Mouse (Mus musculus) B cell, adult 67 days (primary cell): Measurements from ENCODE around the gene Ppp6r2. TPM values are rescaled to one million over a fixed set of nuclear protein-coding genes. Genes with fewer than 3 reads are reported as not detected.

Experiments used
- total RNA-seq, 2 experiments: library from RNA; stranded (reverse); gene quantifications; 4 replicates each; pipeline ENCODE4 v1.2.4; 2023

Ppp6r2 gene
- total RNA-seq, result 10 to 100 TPM; 59.2 to 68.8 TPM

DNA sequence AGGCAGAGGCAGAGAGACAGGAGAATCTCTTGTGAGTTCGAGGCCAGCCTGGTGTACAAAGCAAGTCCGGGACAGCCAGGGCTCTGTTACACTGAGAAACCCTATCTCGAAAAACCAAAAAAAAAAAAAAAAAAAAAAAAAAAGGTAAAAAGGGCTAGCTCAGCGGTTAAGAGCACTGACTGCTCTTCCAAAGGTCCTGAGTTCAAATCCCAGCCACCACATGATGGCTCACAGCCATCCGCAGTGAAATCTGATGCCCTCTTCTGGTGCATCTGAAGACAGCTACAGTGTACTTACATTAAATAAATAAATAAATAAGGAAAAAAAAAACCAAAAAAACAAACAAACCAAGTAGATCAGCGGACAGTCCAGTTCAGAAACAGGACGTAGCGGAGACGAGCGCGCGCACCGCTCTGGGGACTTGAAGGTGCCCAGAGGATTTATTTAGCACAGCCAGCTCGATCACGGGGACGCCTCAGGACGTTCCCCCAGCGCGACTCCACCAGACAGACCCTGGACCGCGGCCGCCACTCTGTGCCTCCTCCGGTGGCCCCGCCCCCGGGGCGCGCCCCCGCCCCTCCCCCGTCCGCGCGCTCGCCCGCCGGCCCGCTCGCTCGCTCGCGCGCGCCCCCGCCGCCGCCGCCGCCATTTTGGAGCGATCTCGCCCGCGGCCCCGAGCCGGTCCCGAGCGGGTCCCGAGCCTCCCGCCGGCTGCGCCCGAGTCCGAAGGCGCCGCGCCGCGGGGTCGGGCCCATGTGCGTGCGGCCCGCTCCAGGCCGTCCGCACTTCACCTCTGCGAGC, at the start of gene Ppp6r2:
Gene Ppp6r2 (plus strand): TSS at position 639 of the 801 bp plus-strand sequence.

DNA sequence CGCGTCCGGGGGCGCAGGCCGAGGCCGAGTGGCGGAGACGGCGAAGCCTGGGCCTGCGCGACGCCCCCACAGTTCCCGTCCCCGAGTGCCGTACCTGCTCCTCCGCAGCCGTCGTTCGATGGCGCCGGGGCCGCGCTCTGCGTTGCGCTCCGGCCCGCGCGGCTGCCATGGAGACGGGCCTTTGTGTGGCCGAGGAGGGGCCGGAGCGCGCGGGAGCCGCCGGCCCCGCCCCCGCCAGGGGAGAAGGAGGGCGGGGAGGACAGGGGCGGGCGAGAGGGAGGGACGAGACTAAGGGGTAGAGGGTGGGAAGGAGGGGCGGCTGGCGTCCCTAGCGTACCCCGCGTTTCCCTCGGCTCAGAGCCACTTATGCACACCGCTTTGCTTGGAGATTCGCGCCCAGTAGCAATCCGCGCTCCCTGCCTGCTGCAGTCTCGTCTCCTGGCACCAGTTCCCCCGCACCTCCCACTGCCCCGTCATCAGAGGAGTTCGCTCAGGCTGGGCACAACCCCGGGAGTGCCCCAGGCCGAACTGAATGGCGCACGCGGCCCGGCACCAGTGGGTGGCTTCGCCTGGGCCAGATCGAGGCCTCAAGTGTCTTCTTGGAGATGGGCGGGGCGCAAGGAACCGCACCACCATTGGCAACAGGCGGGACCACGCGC, 30.7 kb upstream of the Ppp6r2 start, which contains the start of gene Plxnb2:
Gene Plxnb2 (minus strand): TSS at position 218 of the 659 bp plus-strand sequence.

DNA sequence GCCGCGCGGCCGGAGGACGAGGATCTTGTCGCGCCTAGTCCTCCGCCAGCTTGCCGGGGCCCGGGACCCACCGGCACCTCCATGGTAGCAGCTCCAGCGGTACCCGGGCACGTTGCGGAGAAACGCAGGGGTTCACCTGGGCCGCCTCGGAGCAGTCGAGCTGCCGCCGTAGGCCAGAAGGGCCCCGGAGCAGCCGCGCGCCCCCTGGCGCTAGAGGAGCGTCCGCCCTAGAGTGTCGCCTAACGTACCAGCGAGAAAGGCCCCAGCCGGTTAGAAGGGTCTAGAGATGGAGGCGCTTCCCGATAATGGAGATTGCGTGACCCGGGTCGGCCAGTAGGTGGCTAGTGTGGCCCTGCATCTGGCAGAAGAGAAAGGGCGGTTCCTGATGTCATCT, 15.0 kb upstream of the Ppp6r2 start, which contains the start of gene Dennd6b:
Gene Dennd6b (minus strand): TSS at position 184 of the 394 bp plus-strand sequence.

GRCm38 (mm10) chr15:89315190-89315731, 103.9 kb downstream of the Ppp6r2 start, which contains the start of gene Sbf1:
Gene Sbf1, minus strand, starts transcription at chr15:89315311.

GRCm38 (mm10) chr15:89322670-89323522, 111.5 kb downstream of the Ppp6r2 start, which contains the start of gene Adm2:
Gene Adm2, plus strand, starts transcription at chr15:89322720.

GRCm38 (mm10) chr15:89334271-89334670, 122.9 kb downstream of the Ppp6r2 start, which contains the start of gene Miox:
Gene Miox, plus strand, starts transcription at chr15:89334398.

Other genes starting within 250 kb of the Ppp6r2 start
- gene Mlc1, start 232.5 kb upstream of the Ppp6r2 start, total RNA-seq, result not detected
- not detected for gene Mov10l1, start 228.6 kb upstream of the Ppp6r2 start, total RNA-seq
- gene Panx2, start 151.8 kb upstream of the Ppp6r2 start, total RNA-seq, result not detected
- gene Trabd, start 136.4 kb upstream of the Ppp6r2 start, total RNA-seq, result 10 to 100 TPM; 57.3 to 67.8 TPM
- gene Selenoo, start 122.5 kb upstream of the Ppp6r2 start, total RNA-seq, result 10 to 100 TPM; 30.7 to 31.6 TPM
- 10 to 100 TPM; 56.5 to 64.7 TPM for gene Tubgcp6, start 88.4 kb upstream of the Ppp6r2 start, total RNA-seq
- 100 to 1,000 TPM in 1 of 2 experiments, 10 to 100 TPM in 1; 99.3 to 101 TPM for gene Hdac10, start 82.9 kb upstream of the Ppp6r2 start, total RNA-seq
- 10 to 100 TPM; 17.9 to 21.0 TPM for gene Mapk12, start 70.8 kb upstream of the Ppp6r2 start, total RNA-seq
- gene Mapk11, start 61.9 kb upstream of the Ppp6r2 start, total RNA-seq, result 10 to 100 TPM; 87.0 to 90.1 TPM
- gene Plxnb2, start 30.8 kb upstream of the Ppp6r2 start, total RNA-seq, result 10 to 100 TPM in 1 of 2 experiments, 1 to 10 TPM in 1; 9.8 to 12.8 TPM
- 10 to 100 TPM; 34.3 to 37.2 TPM for gene Dennd6b, start 15.1 kb upstream of the Ppp6r2 start, total RNA-seq
- 100 to 1,000 TPM; 240 to 267 TPM for gene Sbf1, start 103.8 kb downstream of the Ppp6r2 start, total RNA-seq
- gene Adm2, start 111.2 kb downstream of the Ppp6r2 start, total RNA-seq, result not detected
- not detected for gene Miox, start 122.8 kb downstream of the Ppp6r2 start, total RNA-seq
- 10 to 100 TPM; 50.3 to 51.8 TPM for gene Lmf2, start 144.1 kb downstream of the Ppp6r2 start, total RNA-seq
- gene Ncaph2, start 144.2 kb downstream of the Ppp6r2 start, total RNA-seq, result 100 to 1,000 TPM; 130 to 147 TPM
- 10 to 100 TPM; 17.2 to 20.1 TPM for gene Sco2, start 162.3 kb downstream of the Ppp6r2 start, total RNA-seq
- 1 to 10 TPM in 1 of 2 experiments, under 1 TPM in 1; 0.59 to 1.4 TPM for gene Tymp, start 165.5 kb downstream of the Ppp6r2 start, total RNA-seq
- gene Odf3b, start 167.7 kb downstream of the Ppp6r2 start, total RNA-seq, result not detected
- gene Klhdc7b, start 173.4 kb downstream of the Ppp6r2 start, total RNA-seq, result not detected
- not detected for gene Syce3, start 198.9 kb downstream of the Ppp6r2 start, total RNA-seq
- 1 to 10 TPM; 6.8 to 9.8 TPM for gene Cpt1b, start 214.3 kb downstream of the Ppp6r2 start, total RNA-seq
- gene C730034F03Rik, start 218.0 kb downstream of the Ppp6r2 start, total RNA-seq, result 10 to 100 TPM; 12.2 to 15.8 TPM
- gene Gm44502, start 218.1 kb downstream of the Ppp6r2 start, total RNA-seq, result not detected
- 100 to 1,000 TPM; 245 to 328 TPM for gene Chkb, start 218.4 kb downstream of the Ppp6r2 start, total RNA-seq
- not detected for gene Mapk8ip2, start 242.4 kb downstream of the Ppp6r2 start, total RNA-seq